Mouse (Mus musculus) right cerebral cortex, postnatal 4 days (tissue): Measurements from ENCODE around the gene Eps15l1.
A peak's percentile ranks its signal among the peaks of the same experiment; 100 is the strongest.

Experiments used
- DNase-seq: peaks from one replicate; pipeline ENCODE4 v3.0.0-alpha.2; 2022

Gene Eps15l1

GRCm38 (mm10) chr8:72318801-72319322 lies 102.4 kb downstream of the Eps15l1 start, which contains the start of gene Klf2:
Gene Klf2 (plus strand): TSS chr8:72319033.
- DNase-seq, result peak; percentile 88

DNA sequence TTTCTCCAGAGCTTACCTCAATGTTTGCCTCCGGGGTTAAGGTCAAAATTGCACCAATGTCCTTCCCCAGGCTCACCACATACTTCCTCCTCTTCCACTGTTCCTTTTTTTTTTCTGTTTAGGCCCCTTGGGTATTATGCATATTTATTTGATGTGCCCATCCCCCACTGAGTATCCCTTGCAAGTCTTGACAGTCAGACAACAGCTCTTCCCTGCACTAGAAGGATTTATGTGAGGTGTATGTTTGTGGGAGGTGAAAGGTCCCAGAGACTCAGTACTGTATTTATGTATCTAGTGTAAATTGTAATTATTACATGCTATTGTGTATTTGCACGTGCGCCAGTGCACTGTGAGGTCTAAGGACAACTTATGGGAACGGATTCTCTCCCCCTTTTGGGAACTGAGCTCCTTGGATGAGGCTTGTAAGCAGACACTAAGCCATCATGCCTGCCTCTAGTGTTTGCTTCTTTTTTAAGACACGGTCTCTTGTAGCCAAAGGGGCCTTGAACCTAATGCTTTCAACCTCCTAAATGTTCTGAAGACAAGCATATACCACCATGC lies 103.4 kb downstream of the Eps15l1 start:
- DNase-seq, result no peak

GRCm38 (mm10) chr8:72316053-72316695 lies 105.1 kb downstream of the Eps15l1 start:
- no peak for DNase-seq

GRCm38 (mm10) chr8:72312926-72313518 lies 108.2 kb downstream of the Eps15l1 start:
- DNase-seq, result no peak

DNA sequence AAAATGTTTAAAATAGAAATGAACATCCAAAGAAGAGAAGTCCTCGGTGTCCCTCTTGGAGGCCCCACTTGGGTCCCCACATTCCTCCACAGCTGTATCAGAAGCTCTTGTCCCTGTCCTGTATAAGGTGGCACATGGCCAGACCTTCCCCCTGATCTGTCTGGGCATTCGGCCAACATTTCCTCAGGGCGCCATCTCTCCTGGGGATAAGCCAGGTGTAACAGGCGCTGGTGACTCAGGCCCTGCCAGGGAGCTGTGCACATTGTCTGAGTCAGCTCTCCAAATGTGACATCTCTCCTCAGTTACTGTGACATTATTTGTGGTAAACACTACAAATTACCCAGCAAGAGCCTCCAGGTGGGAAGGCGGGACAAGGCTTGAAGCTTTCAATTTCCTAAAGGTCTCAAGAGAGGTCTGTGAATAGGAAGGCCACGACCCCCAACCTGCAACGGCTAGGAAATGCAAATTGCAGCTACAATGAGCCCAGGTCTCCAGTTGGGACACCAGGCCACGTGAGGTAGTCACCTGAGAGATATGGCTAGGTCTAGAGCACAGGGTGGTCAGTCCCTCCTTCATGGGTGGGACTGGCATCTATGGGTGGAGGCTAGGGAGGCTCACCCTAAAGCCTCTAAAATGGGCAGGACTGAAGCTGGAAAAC lies 110.3 kb downstream of the Eps15l1 start:
- peak; percentile 33 for DNase-seq

DNA sequence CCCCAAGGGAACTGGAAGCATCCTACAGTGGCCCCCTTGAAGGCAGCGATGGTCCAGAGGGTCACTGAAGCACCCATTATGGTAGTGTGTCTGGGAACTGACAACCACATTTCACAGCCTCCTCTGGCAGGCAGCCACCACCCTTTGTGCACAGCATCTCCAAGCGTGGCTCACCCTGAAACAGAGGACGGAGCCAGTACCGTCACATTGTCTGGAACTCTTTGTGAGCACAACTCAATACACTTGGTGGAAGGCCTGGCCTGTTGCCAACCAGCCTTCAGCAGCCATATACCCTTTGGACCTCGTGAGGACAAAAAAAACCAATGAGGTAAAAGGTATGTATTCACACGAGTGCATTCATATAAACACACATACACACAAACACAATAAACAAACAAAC lies 113.0 kb downstream of the Eps15l1 start:
- peak; percentile 25 for DNase-seq

DNA sequence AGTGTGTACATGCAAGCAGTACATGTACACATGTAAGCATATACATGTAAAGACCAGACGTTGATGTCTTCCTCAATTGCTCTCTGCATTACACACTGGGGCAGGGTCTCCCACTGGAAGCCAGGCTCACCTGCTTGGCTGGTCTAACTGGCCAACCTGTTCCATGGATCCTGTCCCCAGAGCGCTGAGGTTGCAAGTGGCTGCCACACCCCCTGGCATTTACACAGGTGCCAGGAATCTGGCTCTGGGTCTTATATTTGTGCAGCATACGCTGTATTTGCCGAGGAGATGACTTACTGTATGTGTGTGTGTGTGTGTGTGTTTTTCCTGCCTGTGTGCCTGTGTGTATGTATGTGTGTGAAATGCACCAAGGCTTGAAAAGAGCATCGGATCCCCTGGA lies 114.3 kb downstream of the Eps15l1 start:
- DNase-seq, result no peak

GRCm38 (mm10) chr8:72305210-72305905 lies 115.9 kb downstream of the Eps15l1 start, which contains the start of gene Gm10282:
Gene Gm10282 (minus strand): TSS chr8:72305260.
- DNase-seq, result no peak

DNA sequence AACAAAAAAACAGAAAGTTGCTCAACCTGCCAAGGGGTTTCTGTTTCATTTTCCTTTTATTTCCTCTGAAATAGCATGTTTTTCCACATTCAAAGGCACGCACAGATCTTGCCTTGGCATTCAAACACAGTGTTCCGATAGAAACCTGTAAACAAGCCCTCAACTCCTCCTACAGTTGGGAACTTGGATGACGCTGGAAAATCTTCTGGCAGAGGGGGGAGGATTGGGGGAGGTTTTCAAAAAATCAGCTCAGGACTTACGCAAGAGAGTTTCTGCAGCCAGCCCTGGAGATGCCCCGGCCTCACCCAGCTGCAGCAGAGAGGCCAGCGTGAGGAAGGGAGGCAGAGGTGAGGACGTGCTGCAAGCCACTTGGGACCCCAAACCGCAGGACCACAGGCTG lies 117.6 kb downstream of the Eps15l1 start:
- no peak for DNase-seq

DNA sequence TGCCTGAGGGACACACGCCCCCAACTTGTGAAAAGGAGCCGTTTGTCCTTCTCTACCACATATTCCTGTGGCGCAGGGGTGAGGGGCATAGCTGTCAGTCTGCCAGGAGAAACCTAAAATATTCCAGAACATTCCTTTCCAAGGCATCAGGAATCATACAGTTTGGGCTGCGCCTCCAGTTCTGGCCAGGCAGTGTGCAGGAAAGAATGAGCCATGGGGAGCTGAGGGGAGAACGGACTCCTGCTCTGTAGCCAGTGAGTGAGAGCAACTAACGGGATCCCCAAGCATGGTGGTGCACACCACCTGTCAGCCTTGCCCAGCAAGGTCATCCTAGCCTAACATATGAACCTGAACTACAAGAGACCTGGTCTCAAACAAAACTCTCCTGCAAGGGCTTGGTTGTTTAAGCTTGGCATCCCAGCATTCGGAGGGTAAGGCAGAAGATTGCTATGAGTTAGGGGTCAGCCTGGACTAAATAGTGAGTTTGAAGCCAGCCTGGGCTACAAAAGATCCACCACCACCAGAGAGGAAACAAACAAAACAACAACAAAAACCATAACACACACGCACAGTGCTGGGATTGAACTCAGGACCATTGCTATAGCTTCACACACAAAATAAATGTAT lies 118.2 kb downstream of the Eps15l1 start:
- DNase-seq, result no peak

GRCm38 (mm10) chr8:72301497-72301896 lies 119.8 kb downstream of the Eps15l1 start:
- DNase-seq, result no peak

- no peak for DNase-seq
Observed at GRCm38 (mm10) chr8:72300654-72301400, 120.4 kb downstream of the Eps15l1 start.

DNA sequence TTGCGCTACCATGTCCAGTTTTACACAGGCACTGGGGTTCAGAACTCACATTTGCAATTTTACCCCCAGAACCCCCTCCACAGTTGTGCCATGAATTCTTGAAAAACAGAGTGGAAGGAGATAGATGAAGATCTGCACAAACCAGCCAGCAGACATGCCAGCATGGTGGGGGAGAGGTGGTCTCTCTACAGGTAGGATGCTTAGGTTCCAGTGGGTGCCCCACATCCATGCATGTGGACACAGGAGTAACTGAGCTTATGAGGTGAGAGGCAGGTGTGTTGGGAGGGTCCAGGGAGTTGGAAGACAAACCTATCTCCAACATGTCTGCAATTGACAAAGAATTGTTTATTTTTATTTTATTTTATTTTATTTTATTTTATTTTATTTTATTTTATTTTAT lies 122.3 kb downstream of the Eps15l1 start:
- no peak for DNase-seq

- DNase-seq, result no peak
Observed at GRCm38 (mm10) chr8:72296561-72296960, 124.7 kb downstream of the Eps15l1 start.

DNA sequence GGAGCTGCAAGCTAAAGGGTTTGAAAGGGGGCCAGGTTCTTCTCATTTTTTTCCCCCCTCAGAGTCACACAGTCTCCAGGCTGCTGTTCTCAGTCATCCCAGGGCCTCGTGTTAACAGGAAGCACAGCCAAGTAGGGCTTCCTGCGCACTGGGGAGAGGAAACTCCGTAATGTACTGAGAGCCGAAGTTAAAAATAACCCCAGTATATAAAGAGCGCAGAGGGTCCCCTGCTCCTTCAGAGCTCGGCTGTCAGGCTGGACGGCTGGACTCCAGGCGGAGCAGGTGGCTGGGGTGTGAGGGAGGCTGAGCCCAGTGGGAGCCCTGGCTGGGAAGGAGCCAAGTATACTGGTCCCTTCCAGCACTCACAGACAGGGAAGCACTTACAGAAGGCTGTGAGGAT lies 125.6 kb downstream of the Eps15l1 start:
- DNase-seq, result peak; percentile 52

DNA sequence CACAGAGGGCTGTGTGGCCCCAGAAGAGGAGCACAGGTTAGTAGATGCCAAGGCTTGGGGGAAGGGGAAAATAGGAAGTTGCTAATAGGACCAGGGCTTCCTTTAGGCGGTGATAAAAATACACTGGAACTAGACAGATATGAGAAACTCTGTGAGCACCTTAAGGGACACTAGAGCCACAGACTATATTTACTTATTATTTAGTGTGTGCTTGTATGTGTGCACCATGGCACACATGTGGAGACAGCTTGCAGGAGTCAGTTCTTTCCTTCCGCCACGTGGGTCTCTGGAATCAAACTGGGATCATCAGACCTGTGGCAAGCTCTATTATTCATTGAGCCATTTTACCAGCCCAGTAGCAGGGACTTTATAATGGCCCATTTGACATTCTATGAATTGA lies 126.1 kb downstream of the Eps15l1 start:
- no peak for DNase-seq

- DNase-seq, result no peak
Observed at GRCm38 (mm10) chr8:72293309-72293708, 128.0 kb downstream of the Eps15l1 start.

GRCm38 (mm10) chr8:72291104-72291503 lies 130.2 kb downstream of the Eps15l1 start:
- no peak for DNase-seq
